Mouse (Mus musculus): ENCODE measurements around the gene Ankrd26. TPM values are rescaled to one million over a fixed set of nuclear protein-coding genes. Genes with fewer than 3 reads are reported as not detected.

Ankrd26 gene
- polyA plus RNA-seq, 1 experiment from 2014 or later: 23.3 TPM

GRCm38 (mm10) chr6:118455042-118455631, 106.9 kb downstream of the Ankrd26 start, which contains the start of gene Zfp248:
Gene Zfp248, minus strand, starts transcription at chr6:118455528.
- H3K9ac ChIP-seq (ENCODE audit: low read length): peak within 1 kb of the TSS; percentile 88
- under 1% methylated on average over 43 of the region's 43 CpGs for WGBS
- peak; percentile 98 for ATAC-seq (ENCODE audit: low FRiP score)
- H3K36me3 ChIP-seq (ENCODE audit: control insufficient read depth, insufficient read depth, low read length): no peaks in the 10 kb centered on the region
- H3K4me3 ChIP-seq (ENCODE audit: low read depth, low read length): peak within 1 kb of the TSS; percentile 71
- H3K4me1 ChIP-seq (ENCODE audit: control insufficient read depth, insufficient read depth, low read length): peaks cover 3% of the 10 kb centered on the region; the same call in 1 of the 2 replicates
- peak; percentile 99 for DNase-seq (ENCODE audit: low spot score, missing footprints)
- no peaks in the 10 kb centered on the region for H3K27me3 ChIP-seq (ENCODE audit: control insufficient read depth, insufficient read depth, low read length)
- peak within 1 kb of the TSS; percentile 92 for H3K27ac ChIP-seq (ENCODE audit: low read depth, low read length)
- H3K9me3 ChIP-seq (ENCODE audit: control insufficient read depth, low read length): no peaks in the 10 kb centered on the region
- peak within 1 kb of the TSS; percentile 79 for H3K4me2 ChIP-seq

DNA sequence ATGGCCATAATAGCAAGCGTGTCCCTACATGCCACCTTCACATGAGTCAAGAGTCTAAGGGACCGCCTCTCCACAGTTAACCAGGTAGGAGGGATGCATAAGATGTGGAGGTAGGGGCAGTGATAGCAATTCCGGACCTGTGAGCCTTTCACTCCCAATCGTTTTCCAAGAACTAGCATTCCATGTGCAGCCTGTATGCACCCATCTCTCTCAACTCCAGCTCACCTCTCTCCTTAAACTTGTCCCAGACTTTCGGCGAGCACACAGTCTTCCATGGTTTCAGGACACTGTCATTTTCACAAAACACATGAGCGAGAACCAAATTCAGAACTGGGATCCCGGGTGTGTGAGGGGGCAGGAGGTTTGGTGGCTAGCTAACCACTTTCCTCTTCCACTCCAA, 107.6 kb downstream of the Ankrd26 start:
- H3K27ac ChIP-seq (ENCODE audit: low read depth, low read length): no peak overlapping the region
- H3K9me3 ChIP-seq (ENCODE audit: control insufficient read depth, low read length): no peaks in the 10 kb centered on the region
- no peaks in the 10 kb centered on the region for H3K36me3 ChIP-seq (ENCODE audit: control insufficient read depth, insufficient read depth, low read length)
- H3K27me3 ChIP-seq (ENCODE audit: control insufficient read depth, insufficient read depth, low read length): no peaks in the 10 kb centered on the region
- DNase-seq (ENCODE audit: low spot score, missing footprints) (no peak), ATAC-seq (ENCODE audit: low FRiP score) (no peak)
- peaks cover 3% of the 10 kb centered on the region; the same call in 1 of the 2 replicates for H3K4me1 ChIP-seq (ENCODE audit: control insufficient read depth, insufficient read depth, low read length)
- H3K4me3 ChIP-seq (ENCODE audit: low read depth, low read length): peak overlapping the region; percentile 71
- peak overlapping the region; percentile 79 for H3K4me2 ChIP-seq
- WGBS: 49% methylated on average over 8 of the region's 8 CpGs
- peak overlapping the region; percentile 88 for H3K9ac ChIP-seq (ENCODE audit: low read length)

Other genes starting within 250 kb of the Ankrd26 start
- gene Bms1, start 142.8 kb downstream of the Ankrd26 start, polyA plus RNA-seq (2014; fragmentation: Nextera tagmentation; extraction: Ambion mirVana): 43.4 and 46.2 TPM in 2 replicates
- 11.8 and 12.1 TPM in 2 replicates for gene Zfp248, start 106.7 kb downstream of the Ankrd26 start, polyA plus RNA-seq (2014; fragmentation: Nextera tagmentation; extraction: Ambion mirVana)
- gene Zfp9, start 82.9 kb downstream of the Ankrd26 start, polyA plus RNA-seq (2014; fragmentation: Nextera tagmentation; extraction: Ambion mirVana): 9.4 and 12.5 TPM in 2 replicates